Mouse (Mus musculus) lung, postnatal 14 days (tissue): ENCODE data around the gene Thsd4.

Experiments used
- DNase-seq: peaks from one replicate; pipeline ENCODE4 v3.0.0; 2021

Gene Thsd4

DNA sequence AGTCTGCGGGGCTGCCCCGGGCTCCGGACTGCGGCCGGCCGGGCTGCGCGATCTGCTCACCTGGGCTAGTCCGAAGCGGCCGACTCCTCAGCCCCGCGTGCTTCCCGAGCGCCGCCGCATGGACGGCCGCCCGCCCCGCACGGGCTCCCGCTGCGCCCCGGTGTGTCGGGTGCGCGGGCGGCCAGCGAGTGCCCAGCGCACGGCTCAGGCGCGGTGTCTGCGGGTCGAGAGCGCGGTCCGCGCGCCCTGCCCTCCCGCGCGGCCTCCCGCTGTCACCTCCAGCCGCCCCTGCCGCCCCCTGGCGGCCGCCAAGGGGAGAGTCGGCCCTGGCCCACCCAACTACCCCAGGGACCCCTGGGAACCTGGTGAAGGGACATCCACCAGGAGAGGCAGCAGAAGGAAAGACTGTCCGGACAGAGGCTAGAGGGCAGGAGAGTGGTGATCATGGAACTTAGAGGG is at the start of gene Thsd4:
Gene Thsd4 (minus strand): TSS at position 241 of the 459 bp plus-strand sequence.
- DNase-seq: peak; percentile 73

- no peak for DNase-seq
These were observed 49.2 kb upstream of the Thsd4 start for GRCm38 (mm10) chr9:60571041-60571440.

GRCm38 (mm10) chr9:60569366-60569765 is 47.5 kb upstream of the Thsd4 start:
- DNase-seq: no peak

DNA sequence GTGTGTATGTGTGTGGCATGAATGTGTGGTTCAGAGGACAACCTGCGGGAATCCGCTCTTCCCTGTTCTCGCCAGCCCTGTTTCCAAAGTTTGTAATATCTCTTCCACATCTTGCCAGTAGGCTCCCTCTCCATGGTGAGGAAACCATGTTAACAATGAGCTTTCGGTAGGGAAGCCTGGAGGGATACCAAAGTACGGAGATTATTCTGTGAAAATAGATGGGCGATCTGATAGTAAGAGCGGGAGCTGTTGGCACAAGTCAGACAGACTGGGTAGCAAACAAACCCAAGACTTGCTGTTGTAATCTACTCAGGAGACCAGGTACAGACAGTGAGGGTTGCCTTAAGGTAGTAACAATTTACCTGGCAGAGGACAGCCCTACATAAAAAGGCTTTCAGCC is 42.0 kb upstream of the Thsd4 start:
- DNase-seq: no peak

GRCm38 (mm10) chr9:60562443-60563371 is 40.9 kb upstream of the Thsd4 start:
- DNase-seq: no peak

DNA sequence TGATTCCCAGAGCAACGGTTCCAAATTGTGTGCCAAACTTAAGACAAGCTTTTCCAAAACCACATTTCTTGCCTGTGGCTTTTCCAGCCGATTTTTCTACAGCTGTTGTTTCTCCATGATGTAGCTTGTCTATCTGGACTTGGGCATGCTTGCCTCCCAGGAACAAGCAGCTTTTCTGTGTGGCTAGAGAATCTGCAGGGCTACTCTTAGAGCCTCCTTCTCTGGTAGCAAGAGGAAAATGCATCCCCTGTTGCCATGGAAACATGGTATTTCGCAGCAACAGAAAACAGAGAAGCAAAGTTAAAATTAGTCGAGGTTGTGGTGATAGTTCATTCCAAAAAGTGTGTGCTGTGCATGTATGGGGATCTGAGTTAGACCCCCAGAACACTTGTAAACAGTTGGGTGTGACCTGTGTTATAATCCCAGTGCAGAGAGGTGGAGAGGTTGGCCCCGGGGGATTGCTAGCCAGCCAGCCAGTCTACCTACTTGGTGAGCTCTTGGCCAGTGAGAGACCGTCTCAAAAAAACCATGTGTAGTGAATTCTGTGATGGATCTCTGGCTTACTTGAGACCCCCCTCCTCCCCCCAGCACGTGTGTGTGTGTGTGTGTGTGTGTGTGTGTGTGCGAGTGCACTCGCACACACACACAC is 39.9 kb upstream of the Thsd4 start:
- DNase-seq: no peak

- DNase-seq: no peak
These were observed 36.7 kb upstream of the Thsd4 start for GRCm38 (mm10) chr9:60558507-60558906.

- no peak for DNase-seq
These were observed 29.4 kb upstream of the Thsd4 start for GRCm38 (mm10) chr9:60551238-60551637.

GRCm38 (mm10) chr9:60548182-60548581 is 26.3 kb upstream of the Thsd4 start:
- DNase-seq: peak; percentile 64

DNA sequence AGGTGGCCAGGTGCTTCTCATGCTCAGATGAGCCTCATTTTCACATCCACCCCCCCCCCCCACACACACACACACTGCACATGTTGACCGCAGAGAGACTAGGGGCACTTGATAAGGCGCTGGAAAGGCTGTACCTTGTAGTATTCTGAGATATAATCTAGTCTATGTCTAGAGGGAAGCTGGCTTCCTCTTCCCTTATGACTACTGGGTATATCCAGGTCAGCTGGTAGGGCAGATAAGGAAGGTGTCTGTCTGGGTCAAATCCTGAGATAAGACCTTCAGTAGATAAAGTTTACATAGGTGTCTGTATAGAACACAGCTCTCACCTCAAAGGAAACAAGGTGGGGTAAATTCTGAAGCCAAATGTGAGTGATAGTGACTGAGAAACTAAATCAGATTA is 24.3 kb upstream of the Thsd4 start:
- DNase-seq: no peak

- DNase-seq: no peak
These were observed 23.7 kb upstream of the Thsd4 start for GRCm38 (mm10) chr9:60545361-60546096.

- DNase-seq: no peak
These were observed 21.7 kb upstream of the Thsd4 start for GRCm38 (mm10) chr9:60543422-60544015.

GRCm38 (mm10) chr9:60530310-60530709 is 8.5 kb upstream of the Thsd4 start:
- no peak for DNase-seq

DNA sequence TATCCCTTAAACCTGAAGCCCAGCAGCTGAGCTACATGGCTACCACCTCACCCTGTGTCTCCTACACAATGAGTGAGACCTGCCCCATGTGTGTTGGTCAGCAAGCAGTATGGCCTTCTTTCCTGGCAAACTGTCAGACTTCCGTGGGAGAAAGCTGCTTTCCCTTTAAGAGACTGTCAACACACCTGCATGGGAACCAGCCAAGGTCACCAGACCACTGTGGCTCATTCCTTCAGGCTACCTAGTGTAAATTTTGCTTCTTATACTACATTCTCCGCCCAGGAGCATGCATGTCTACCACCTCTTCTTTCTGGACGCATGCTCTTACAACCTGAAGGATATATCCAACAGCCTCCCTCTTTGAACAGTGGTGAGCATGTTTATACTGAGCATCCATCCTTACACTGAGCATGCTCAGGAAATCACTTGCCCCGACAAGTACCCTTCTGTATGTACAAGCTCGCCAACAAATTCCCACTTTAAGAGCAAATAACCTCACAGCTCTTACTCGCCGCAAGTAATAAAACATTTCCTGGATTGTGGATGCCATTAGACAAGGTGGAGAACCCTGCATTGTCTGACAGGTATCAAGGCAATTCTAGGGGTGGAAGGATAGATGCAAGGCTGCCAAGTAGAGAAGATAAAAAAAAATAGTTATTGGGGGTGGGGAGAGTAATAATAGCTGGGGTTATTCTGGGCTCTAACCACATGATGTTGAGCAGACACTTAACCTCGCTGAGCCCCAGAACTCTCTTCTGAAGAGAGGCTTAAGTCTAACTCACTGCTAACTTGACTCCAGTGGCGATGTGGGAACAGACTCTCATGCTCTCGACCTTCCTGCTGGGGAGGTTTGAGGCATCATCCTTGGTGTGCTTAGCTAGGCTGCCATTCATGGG is 7.8 kb upstream of the Thsd4 start:
- no peak for DNase-seq

DNA sequence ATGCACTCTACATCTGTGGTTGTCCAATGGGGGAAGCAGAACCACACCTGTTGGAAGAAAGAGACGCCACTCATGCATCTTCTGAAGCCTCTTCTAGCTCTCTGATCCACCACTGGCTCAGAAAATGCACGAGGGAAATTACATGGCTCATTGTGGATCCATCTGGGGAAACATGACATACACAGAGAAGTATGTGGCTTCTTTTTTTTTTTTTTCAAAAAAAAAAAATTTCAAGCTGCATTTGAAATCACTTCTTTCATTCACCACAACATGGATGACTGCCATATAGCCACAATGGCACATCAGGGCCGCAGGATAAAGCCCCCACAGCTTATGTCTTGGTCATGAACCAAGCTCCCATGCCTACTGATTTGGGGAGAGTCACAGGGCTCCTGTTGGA is 6.4 kb upstream of the Thsd4 start:
- no peak for DNase-seq

DNA sequence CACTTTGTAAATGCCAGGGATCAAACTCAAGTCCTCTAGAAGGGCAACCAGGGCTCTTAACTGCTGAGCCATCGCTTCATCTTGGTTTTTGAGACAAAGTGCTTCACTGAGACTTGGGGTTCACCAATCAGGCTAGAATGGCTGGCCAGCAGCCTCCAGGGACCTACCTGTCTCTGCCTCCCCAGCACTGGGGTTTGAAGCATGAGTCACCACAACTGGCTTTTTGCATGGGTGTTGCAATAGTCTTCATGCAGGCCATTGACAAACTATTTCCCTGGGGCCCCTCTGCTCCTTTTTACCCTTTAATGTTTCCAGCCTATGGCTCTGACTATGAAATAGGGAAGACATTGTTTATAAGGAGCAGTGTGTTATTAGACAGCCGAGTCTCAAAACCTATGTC is 6.0 kb upstream of the Thsd4 start:
- DNase-seq: no peak

- no peak for DNase-seq
These were observed 5.2 kb upstream of the Thsd4 start for GRCm38 (mm10) chr9:60527051-60527450.

DNA sequence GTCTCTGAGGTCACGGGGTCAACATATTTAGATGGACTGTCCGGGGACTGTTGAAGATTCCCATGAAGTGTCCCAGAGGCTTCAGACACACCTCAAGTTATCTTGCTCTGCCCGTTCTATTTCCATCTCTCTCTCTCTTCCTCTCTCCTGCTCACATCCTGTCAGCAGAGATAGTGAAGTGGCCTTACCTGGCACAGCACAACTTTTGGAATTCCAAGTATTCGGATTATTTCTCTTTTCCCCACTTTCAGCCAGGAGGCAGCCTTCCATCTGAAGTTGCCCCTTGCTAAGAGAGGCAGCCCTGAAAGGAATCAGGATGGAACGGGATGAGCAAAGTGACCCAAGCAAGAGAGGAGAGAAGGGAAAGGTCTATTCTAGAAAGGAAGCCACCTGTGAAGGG is 4.3 kb upstream of the Thsd4 start:
- DNase-seq: no peak

GRCm38 (mm10) chr9:60521143-60521542 is 703 bp downstream of the Thsd4 start:
- DNase-seq: no peak

- no peak for DNase-seq
These were observed 2.2 kb downstream of the Thsd4 start for GRCm38 (mm10) chr9:60519601-60520000.

GRCm38 (mm10) chr9:60518216-60518615 is 3.6 kb downstream of the Thsd4 start:
- DNase-seq: peak; percentile 48

DNA sequence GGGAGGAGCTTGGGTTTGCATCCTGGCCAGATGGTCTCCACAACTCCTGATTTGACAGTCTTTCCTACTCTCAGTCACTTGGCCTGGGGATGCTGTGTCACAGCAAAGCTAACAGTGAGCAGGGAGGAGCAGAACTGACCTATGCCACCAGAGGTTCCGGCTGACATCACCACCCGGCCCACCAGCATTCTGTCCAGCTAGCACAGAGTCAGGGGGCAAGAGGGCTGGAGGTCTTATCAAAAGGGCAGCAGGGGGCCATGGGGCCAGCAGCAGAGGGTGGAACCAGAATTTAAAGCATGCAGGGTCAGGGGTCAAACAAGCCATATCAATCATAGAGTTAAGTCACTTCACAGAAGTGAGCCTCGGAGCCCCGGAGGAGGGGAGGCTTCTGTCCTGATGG is 4.7 kb downstream of the Thsd4 start:
- DNase-seq: no peak
